Mouse (Mus musculus) E14TG2a.4 (cell line): ENCODE measurements around the gene Relt.

Experiments used
- CTCF ChIP-seq: conservative IDR thresholded peaks from 2 replicates; pipeline ENCODE4 v1.5.1; 2014; ENCODE audit warnings: low read length
- NANOG ChIP-seq: IDR thresholded peaks from 2 replicates; pipeline ENCODE4 v1.6.1; 2014; ENCODE audit warnings: borderline replicate concordance, low read length, mixed read lengths
- POU5F1 ChIP-seq: IDR thresholded peaks from 2 replicates; pipeline ENCODE4 v1.6.1; 2014; ENCODE audit warnings: low read length, borderline replicate concordance

DNA sequence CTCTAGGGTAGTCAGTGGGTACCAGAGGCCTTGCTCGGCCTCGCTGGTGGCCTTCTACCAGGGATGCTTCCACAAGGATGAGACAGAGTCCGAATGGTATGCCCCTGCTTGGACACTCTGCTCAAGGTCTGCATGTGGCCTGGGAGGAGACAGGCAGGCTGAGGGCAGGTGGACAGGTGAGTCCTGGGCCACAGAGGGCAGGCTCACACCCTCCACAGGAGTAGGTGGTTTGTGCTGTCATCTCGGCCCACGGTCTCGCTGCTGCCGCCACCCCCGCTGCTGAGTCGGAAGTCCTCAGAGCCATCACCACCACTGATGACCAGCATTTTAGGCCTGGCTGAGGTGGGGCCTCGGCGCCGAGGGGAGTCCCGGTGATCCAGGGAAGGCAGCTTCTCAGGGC is 10.0 kb upstream of the Relt start:
- TF ChIP-seq CTCF = no peak
- TF ChIP-seq POU5F1 = no peak
- no peak for TF ChIP-seq NANOG
